In genomic region chr9:75485231-75485630, GRCm38 (mm10) we compare ENCODE assay signal across 26 mouse cellular contexts.
"Had no signal": no experiment of that assay in that cellular context is flagged by ENCODE, and none has a peak within 500 bp of the region (broad histone marks: within the 10 kb centered on the region; RNA-seq: fewer than 3 reads in every experiment).

No protein-coding gene starts in this region.

- H3K4me3 ChIP-seq: gastrocnemius, adult 2 months; heart, embryonic 13.5 days; heart, embryonic 15.5 days; hindbrain, embryonic 13.5 days; hindbrain, embryonic 15.5 days; kidney, embryonic 15.5 days; layer of hippocampus, adult 2 months; left cerebral cortex, adult 2 months; limb, embryonic 10.5 days; limb, embryonic 12.5 days; liver, embryonic 13.5 days; liver, embryonic 15.5 days had no signal

- DNase-seq: gastrocnemius, adult 2 months; gastrocnemius, postnatal 10 days; gastrocnemius, postnatal 36 days; heart, adult 18-20 months; heart, postnatal 14 days; heart, postnatal 36 days; kidney, adult 11 months; kidney, adult 2 months; kidney, adult 9 months; kidney, postnatal 25 days; kidney, postnatal 4 days; liver; liver, embryonic 13.5 days; liver, postnatal 0 days had no signal

- H3K27ac ChIP-seq: gastrocnemius, adult 2 months; heart, embryonic 13.5 days; heart, embryonic 15.5 days; hindbrain, embryonic 13.5 days; hindbrain, embryonic 15.5 days; hindbrain, postnatal 0 days; kidney, embryonic 15.5 days; kidney, postnatal 0 days; layer of hippocampus, adult 2 months; left cerebral cortex, adult 2 months; limb, embryonic 10.5 days; limb, embryonic 12.5 days; liver, embryonic 13.5 days; liver, embryonic 15.5 days had no signal

- H3K9ac ChIP-seq: heart, embryonic 13.5 days; heart, embryonic 15.5 days; hindbrain, embryonic 13.5 days; hindbrain, embryonic 15.5 days; kidney, embryonic 15.5 days; limb, embryonic 12.5 days; liver, embryonic 13.5 days; liver, embryonic 15.5 days; liver, postnatal 0 days had no signal

- H3K9me3 ChIP-seq: heart, embryonic 13.5 days; heart, embryonic 15.5 days; hindbrain, embryonic 13.5 days; hindbrain, embryonic 15.5 days; kidney, embryonic 15.5 days; limb, embryonic 10.5 days; liver, embryonic 13.5 days; liver, embryonic 15.5 days had no signal

- H3K4me1 ChIP-seq: heart, embryonic 15.5 days; hindbrain, embryonic 13.5 days; hindbrain, embryonic 15.5 days; kidney, embryonic 15.5 days; limb, embryonic 10.5 days; limb, embryonic 12.5 days; liver, embryonic 13.5 days; liver, embryonic 15.5 days had no signal

- H3K36me3 ChIP-seq: limb, embryonic 10.5 days; liver, embryonic 13.5 days; liver, embryonic 15.5 days had no signal

- H3K27me3 ChIP-seq: heart, embryonic 13.5 days; heart, embryonic 15.5 days; hindbrain, embryonic 13.5 days; hindbrain, embryonic 15.5 days; kidney, embryonic 15.5 days; limb, embryonic 12.5 days; liver, embryonic 13.5 days; liver, embryonic 15.5 days had no signal
